Mouse (Mus musculus) left cerebral cortex, postnatal 25 days (tissue): Measurements from ENCODE around the gene Nme4. TPM values are rescaled to one million over a fixed set of nuclear protein-coding genes. Genes with fewer than 3 reads are reported as not detected.
"Not testable (repeated sequence)": the region's sequence is repeated elsewhere in the genome, so short reads cannot be mapped to it uniquely, and the experiment has no call there.

Experiments
- DNase-seq, 2 experiments: peaks; one replicate each; pipeline ENCODE4 v3.0.0; 2022; ENCODE audit warnings: low spot score in 2 of 2, mixed read lengths in 1 of 2
- intact Hi-C: fragments of 180-260 bp; cut with DNase I; formaldehyde crosslinking; loops from one replicate; pipeline ENCODE4 v1.15.1; 2025
- total RNA-seq, 2 experiments: library from RNA; stranded (reverse); gene quantifications; 2 replicates each; pipeline ENCODE4 v1.2.3; 2021

The Nme4 gene
- total RNA-seq, 2 experiments from 2014 or later: 3.3 to 3.7 TPM

- no peak for DNase-seq
- intact Hi-C loops: no loop called here
Measured at GRCm38 (mm10) chr17:26115205-26115898, 19.9 kb upstream of the Nme4 start.

- DNase-seq, intact Hi-C loops: not testable (repeated sequence)
Measured at GRCm38 (mm10) chr17:26114461-26114860, 19.1 kb upstream of the Nme4 start.

DNA sequence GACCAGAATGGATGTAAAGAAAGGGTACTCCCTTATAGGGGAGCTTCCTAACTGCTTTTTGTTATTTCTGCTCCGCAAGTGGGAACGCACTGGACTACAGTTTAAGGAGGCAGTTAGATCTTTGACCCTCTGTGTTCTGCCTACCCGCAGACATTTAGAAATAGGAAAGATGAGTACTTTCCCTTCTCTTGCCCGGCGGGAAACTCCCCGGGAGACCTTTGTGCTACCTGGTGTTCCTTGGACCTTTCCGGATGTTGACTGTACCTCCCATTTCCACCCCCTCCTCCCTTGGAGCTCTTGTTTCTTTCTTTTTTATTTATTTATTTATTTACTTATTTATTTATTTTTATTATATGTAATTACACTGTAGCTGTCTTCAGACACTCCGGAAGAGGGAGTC is 18.7 kb upstream of the Nme4 start:
- intact Hi-C loops: no loop called here
- DNase-seq: no peak

DNA sequence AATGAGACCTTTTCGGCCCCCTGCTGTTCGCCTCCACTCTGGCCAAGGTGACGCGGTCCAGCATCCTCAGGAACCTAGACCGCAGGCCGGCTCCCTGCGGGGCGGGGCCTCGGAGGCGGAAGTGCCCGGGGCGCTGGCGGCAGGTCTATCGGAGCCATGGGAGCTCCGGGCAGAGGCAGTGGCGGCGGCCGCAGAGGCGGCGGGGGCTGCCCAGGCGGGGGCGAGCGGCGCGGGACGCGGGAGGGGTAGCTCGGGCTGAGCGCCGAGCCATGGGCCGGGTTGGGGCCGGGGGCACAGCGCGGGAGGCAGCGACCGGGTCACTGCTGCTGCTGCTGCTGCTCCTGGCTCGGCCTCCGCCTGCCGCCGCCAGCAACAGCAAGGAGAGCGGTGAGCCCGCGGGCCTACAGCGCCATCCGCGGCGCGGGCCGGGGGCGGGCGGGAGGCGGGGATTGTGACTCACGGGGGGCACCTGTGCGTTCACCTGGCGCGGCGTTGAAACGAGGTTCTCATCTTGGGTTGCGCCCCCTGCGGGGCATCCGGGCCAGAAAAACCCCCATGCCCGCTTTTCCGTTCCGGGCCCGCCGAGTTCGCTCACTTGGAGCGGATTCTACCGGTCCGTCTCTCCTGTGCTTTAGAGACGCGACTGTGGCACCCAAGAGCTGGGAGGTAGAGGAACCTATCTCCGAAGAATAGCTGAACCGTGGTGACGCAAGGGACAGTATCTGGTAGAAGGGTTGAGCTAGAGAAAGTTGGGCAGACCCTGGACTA is 18.0 kb upstream of the Nme4 start, which contains the start of gene Tmem8:
Tmem8 (plus strand) TSS at position 119 of the 768 bp plus-strand sequence.
- intact Hi-C loops: no loop called here
- peak; percentile 54 to 71 for DNase-seq

- no peak for DNase-seq
- intact Hi-C loops: no loop called here
Measured at GRCm38 (mm10) chr17:26112751-26113150, 17.3 kb upstream of the Nme4 start.

DNA sequence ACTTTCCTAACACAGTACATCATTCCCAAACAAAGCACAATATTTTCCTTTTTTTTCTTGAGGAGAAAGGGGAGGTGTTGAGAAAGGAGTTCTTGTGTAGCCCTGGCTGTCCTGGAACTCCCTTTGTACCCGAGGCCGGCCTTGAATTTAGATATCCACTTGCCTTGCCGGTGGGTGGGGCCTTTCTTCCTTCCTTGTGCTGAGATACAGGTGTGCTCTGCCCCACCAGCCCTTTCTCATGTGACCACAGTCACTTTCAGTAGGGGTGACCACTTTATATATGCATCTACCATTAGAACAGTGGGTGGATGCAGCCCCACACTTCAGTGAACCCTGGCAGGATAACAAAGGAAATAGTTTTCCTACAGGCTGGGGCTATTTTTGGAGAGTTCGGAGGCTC is 16.3 kb upstream of the Nme4 start:
- intact Hi-C loops: no loop called here
- DNase-seq: no peak

GRCm38 (mm10) chr17:26111024-26111423 is 15.6 kb upstream of the Nme4 start:
- intact Hi-C loops: no loop called here
- no peak for DNase-seq

- no peak for DNase-seq
- intact Hi-C loops: no loop called here
Measured at GRCm38 (mm10) chr17:26110156-26110555, 14.8 kb upstream of the Nme4 start.

- no peak for DNase-seq
- intact Hi-C loops: no loop called here
Measured at GRCm38 (mm10) chr17:26105619-26106018, 10.2 kb upstream of the Nme4 start.

GRCm38 (mm10) chr17:26101478-26101877 is 6.1 kb upstream of the Nme4 start:
- intact Hi-C loops: no loop called here
- DNase-seq: peak in 1 of 2 experiments; percentile 69

DNA sequence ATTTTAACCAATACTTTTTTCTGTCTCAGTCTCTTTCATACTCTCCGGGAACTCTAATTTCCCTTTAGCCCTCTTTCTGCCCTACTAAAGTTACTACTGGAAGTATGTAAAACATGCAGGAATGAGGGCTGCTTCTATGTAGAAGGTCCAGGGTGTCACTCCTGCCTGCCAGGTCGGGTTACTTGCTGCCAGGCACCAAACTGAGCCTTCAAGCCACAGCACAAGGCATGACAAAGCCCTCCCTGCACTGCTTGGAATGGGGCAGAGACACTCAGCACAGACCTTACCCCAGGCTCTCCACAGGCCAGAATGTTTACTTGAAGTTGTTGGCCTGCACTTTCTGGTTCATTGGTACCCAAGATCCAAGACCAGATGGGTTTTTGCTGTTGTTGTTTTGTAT is 4.8 kb upstream of the Nme4 start:
- no peak for DNase-seq
- intact Hi-C loops: no loop called here

DNA sequence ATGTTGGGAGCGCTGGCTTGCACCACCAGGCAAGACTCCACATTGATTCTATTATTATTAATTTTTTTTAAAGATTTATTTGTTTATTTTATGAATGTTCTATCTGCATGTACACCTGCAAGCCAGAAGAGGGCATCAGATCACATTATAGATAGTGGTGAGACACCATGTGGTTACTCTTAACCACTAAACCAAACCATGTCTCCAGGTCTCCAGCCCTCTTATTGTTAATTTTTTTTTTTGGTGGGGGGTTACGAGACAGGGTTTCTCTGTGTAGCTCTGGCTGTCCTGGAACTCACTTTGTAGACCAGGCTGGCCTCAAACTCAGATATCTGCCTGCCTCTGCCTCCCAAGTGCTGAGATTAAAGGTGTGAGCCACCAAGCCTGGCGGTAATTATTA is 3.9 kb upstream of the Nme4 start:
- intact Hi-C loops: loop anchor here (10.0 kb wide), 1 partner anchor 205 kb away; no protein-coding TSS in a partner anchor

DNA sequence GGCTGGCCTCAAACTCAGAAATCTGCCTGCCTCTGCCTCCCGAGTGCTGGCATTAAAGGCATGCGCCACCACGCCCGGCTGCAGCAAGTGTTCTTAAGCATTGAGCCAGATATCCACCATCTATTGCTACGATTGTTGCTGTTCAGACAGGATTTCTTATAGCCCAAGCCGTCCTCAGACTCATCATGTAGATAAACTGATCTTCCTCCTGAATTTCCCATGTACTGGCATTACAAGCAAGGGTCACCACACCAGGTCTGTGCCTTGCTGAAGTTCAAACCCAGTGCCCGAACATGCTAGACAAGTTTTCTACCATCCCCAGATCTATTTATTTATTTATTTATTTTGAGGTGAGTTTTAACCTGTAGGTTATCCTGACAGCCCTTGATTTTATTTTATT is 3.1 kb upstream of the Nme4 start:
- intact Hi-C loops: loop anchor here (10.0 kb wide), 1 partner anchor 204 kb away; no protein-coding TSS in a partner anchor
- DNase-seq: no peak

More for the DNA sequence above, 3.9 kb upstream of the Nme4 start:
- not testable (repeated sequence) for DNase-seq

- intact Hi-C loops: loop anchor here (5.0 to 10.0 kb wide), 2 partner anchors 67 to 200 kb away; no protein-coding TSS in a partner anchor
- no peak for DNase-seq
Measured at GRCm38 (mm10) chr17:26094531-26095110, 781 bp downstream of the Nme4 start.

DNA sequence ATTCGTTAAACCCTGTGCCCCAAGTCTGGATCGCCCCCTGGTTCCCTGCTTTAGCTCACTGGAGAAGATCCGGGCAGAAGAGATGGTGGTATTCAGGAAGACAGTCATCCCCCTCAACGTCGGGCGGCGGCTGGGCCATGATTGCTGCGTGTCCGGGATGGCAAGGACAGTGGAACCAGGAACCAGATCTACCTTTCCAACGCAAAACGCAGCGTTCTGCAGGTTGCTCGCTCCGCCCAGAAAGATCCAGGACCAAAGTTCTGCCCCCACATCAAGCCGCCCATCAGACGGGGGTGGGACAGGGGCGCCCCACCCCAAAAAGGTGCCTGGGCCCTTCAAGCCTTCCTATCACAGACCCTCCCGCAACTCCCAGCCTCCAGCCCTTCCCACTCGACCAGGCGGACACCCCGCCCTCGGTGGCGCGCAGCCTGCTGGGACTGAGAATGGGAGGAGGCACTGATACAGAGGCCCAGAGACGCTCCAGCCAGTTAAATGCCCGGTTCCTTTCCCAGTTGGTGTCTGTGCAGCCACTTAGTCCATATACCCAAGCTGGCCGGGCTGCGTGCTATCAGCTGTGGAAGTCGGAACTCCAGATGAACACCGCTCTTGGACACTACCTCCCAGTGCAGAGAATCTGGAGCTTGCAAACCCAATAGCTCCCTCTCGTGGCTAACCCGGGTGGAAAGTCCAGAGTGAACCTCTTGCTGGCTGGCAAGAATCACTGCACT is 5.3 kb downstream of the Nme4 start, which contains the start of gene Decr2:
Decr2 (minus strand) TSS at position 433 of the 728 bp plus-strand sequence.
- intact Hi-C loops: loop anchor here (1.0 to 10.0 kb wide), 4 partner anchors 49 to 195 kb away; no protein-coding TSS in a partner anchor
- DNase-seq: peak; percentile 84 to 94

- intact Hi-C loops: no loop called here
- no peak for DNase-seq
Measured at GRCm38 (mm10) chr17:26087059-26087564, 8.3 kb downstream of the Nme4 start.

- no peak for DNase-seq
- intact Hi-C loops: no loop called here
Measured at GRCm38 (mm10) chr17:26080867-26081266, 14.5 kb downstream of the Nme4 start.

GRCm38 (mm10) chr17:26078851-26079250 is 16.6 kb downstream of the Nme4 start:
- DNase-seq: peak in 1 of 2 experiments; percentile 51
- intact Hi-C loops: no loop called here

GRCm38 (mm10) chr17:26075246-26075645 is 20.2 kb downstream of the Nme4 start:
- intact Hi-C loops: no loop called here

More at GRCm38 (mm10) chr17:26075246-26075645, 20.2 kb downstream of the Nme4 start:
- DNase-seq: peak; percentile 58 to 94
